Mouse (Mus musculus) E14TG2a.4 (cell line): ENCODE results near the gene Thada.

Source experiments
- CTCF ChIP-seq: conservative IDR thresholded peaks from 2 replicates; pipeline ENCODE4 v1.5.1; 2014; ENCODE audit warnings: low read length
- NANOG ChIP-seq: IDR thresholded peaks from 2 replicates; pipeline ENCODE4 v1.6.1; 2014; ENCODE audit warnings: borderline replicate concordance, low read length, mixed read lengths
- POU5F1 ChIP-seq: IDR thresholded peaks from 2 replicates; pipeline ENCODE4 v1.6.1; 2014; ENCODE audit warnings: low read length, borderline replicate concordance

- TF ChIP-seq CTCF (no peak), NANOG (no peak), POU5F1 (no peak)
Observed at GRCm38 (mm10) chr17:84483673-84484320, 17.8 kb upstream of the Thada start.
